ENCODE assay signal across 9 mouse cellular contexts in the genomic region with DNA sequence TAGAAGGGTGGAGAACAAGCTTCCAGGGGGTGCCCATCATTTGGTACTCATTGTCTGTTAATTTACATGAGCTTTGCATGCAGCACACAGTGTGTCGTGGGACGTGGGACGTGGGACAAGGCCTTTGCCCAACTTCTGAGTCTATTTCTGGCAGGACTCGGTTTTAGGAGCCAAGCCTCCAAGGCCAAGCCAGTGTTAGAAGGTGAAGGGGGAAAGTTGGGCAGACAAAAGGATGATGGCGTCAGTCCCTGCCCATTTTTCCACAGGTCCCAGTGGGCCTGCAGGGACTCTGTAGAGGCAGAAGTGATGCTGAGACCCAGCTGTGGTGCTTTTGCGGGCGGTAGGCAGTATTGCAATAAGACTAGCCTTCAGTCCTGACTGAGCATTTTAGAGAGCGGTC. TPM values are rescaled to one million over a fixed set of nuclear protein-coding genes. Genes with fewer than 3 reads are reported as not detected.
A peak's percentile ranks its signal among the peaks of the same experiment; 100 is the strongest.
DNase-seq lines count a peak whose midpoint lies in the region; ATAC-seq and TF ChIP-seq lines count a peak whose summit lies in the region.
"Had no signal": no experiment of that assay in that cellular context is flagged by ENCODE, and none has a peak within 500 bp of the region (broad histone marks: within the 10 kb centered on the region; RNA-seq: fewer than 3 reads in every experiment).

No protein-coding gene starts in this region.

- 0 out of 2 replicates have a peak overlapping the region, but pooled peaks have one; percentile 36 for H3K27ac ChIP-seq in forebrain, embryonic 14.5 days (ENCODE audit: low read depth, low read length)
- H3K27ac ChIP-seq in forebrain, postnatal 0 days (ENCODE audit: low read depth, low read length), result no peak overlapping the region
- peak overlapping the region; percentile 57; the same call in 1 of the 2 replicates for H3K27ac ChIP-seq in left cerebral cortex, adult 2 months
- H3K27ac ChIP-seq in neural tube, embryonic 15.5 days (replicated peaks), result peak overlapping the region; percentile 70
- H3K27ac ChIP-seq: limb, embryonic 13.5 days had no signal

- intact Hi-C loops in left cerebral cortex, adult 2 months (cut with DNase I), result no loop called here
- intact Hi-C loops in left cerebral cortex, postnatal 14 days (cut with DNase I), result no loop called here
- intact Hi-C loops in heart, postnatal 10 days (cut with DNase I), result no loop called here

- peaks cover 30% of the 10 kb centered on the region for H3K4me1 ChIP-seq in forebrain, embryonic 14.5 days (ENCODE audit: control insufficient read depth, insufficient read depth, low read length)
- H3K4me1 ChIP-seq in forebrain, postnatal 0 days (ENCODE audit: insufficient read depth), result peaks cover 25% of the 10 kb centered on the region
- peaks cover 66% of the 10 kb centered on the region for H3K4me1 ChIP-seq in neural tube, embryonic 15.5 days

- no peak for ATAC-seq in forebrain, embryonic 14.5 days
- ATAC-seq in forebrain, postnatal 0 days, result no peak
- ATAC-seq in neural tube, embryonic 15.5 days (ENCODE audit: low FRiP score), result no peak
- no peak for ATAC-seq in megakaryocyte-erythroid progenitor cell, adult 5-6 weeks (replicated peaks; ENCODE audit: low FRiP score, low TSS enrichment, poor library complexity, severe bottlenecking)

- H3K4me2 ChIP-seq in forebrain, embryonic 14.5 days (ENCODE audit: low read length), result no peak overlapping the region
- H3K4me2 ChIP-seq in forebrain, postnatal 0 days (ENCODE audit: low read depth), result no peak overlapping the region
- H3K4me2 ChIP-seq in neural tube, embryonic 15.5 days, result no peak overlapping the region
- H3K4me2 ChIP-seq: limb, embryonic 13.5 days had no signal

- no peak overlapping the region for H3K9ac ChIP-seq in forebrain, embryonic 14.5 days (ENCODE audit: low read length)
- H3K9ac ChIP-seq in forebrain, postnatal 0 days, result no peak overlapping the region
- H3K9ac ChIP-seq in neural tube, embryonic 15.5 days (replicated peaks), result no peak overlapping the region

- 90% methylated on average over 8 of the region's 8 CpGs for WGBS in forebrain, embryonic 14.5 days
- 82% methylated on average over 8 of the region's 8 CpGs for WGBS in forebrain, postnatal 0 days
- WGBS in neural tube, embryonic 15.5 days, result 77% methylated on average over 8 of the region's 8 CpGs

- H3K36me3 ChIP-seq in forebrain, embryonic 14.5 days (ENCODE audit: control insufficient read depth, insufficient read depth, low read length), result peaks cover 12% of the 10 kb centered on the region
- 0 out of 2 replicates have a peak, but pooled peaks cover 6% of the 10 kb centered on the region for H3K36me3 ChIP-seq in forebrain, postnatal 0 days (ENCODE audit: insufficient read depth)
- peaks cover 16% of the 10 kb centered on the region for H3K36me3 ChIP-seq in neural tube, embryonic 15.5 days

- H3K9me3 ChIP-seq in forebrain, embryonic 14.5 days (replicated peaks; ENCODE audit: control insufficient read depth, low read length), result no peaks in the 10 kb centered on the region
- no peaks in the 10 kb centered on the region for H3K9me3 ChIP-seq in forebrain, postnatal 0 days (ENCODE audit: low read length)
- H3K9me3 ChIP-seq in neural tube, embryonic 15.5 days (replicated peaks), result no peaks in the 10 kb centered on the region
- H3K9me3 ChIP-seq: limb, embryonic 13.5 days had no signal

- no peak overlapping the region for H3K4me3 ChIP-seq in forebrain, embryonic 14.5 days (ENCODE audit: low read depth, low read length)
- H3K4me3 ChIP-seq in forebrain, postnatal 0 days (ENCODE audit: low read depth, low read length), result no peak overlapping the region
- no peak overlapping the region for H3K4me3 ChIP-seq in left cerebral cortex, adult 2 months
- no peak overlapping the region for H3K4me3 ChIP-seq in neural tube, embryonic 15.5 days (replicated peaks)
- H3K4me3 ChIP-seq: limb, embryonic 13.5 days had no signal

- TF ChIP-seq CTCF in forebrain, postnatal 0 days (IDR thresholded peaks at IDR 0.05; ENCODE audit: low read depth), result no peak
- no peak for TF ChIP-seq CTCF in left cerebral cortex, adult 2 months (IDR thresholded peaks at IDR 0.05)

- DNase-seq in forebrain, embryonic 14.5 days (ENCODE audit: low spot score), result no peak
- DNase-seq in forebrain, postnatal 0 days, result no peak
- no peak for DNase-seq in left cerebral cortex, adult 2 months (ENCODE audit: extremely low spot score in 1 of 2, low spot score in 2 of 2)
- no peak for DNase-seq in left cerebral cortex, postnatal 14 days (ENCODE audit: low spot score in 2 of 2)
- DNase-seq in heart, postnatal 10 days, result peak; percentile 38 to 46
- no peak for DNase-seq in adrenal gland, postnatal 36 days

- H3K27me3 ChIP-seq in forebrain, embryonic 14.5 days (replicated peaks; ENCODE audit: control insufficient read depth, insufficient read depth, low read length), result no peaks in the 10 kb centered on the region
- no peaks in the 10 kb centered on the region for H3K27me3 ChIP-seq in forebrain, postnatal 0 days (ENCODE audit: insufficient read depth, low read length)
- no peaks in the 10 kb centered on the region for H3K27me3 ChIP-seq in neural tube, embryonic 15.5 days (replicated peaks)
- H3K27me3 ChIP-seq: limb, embryonic 13.5 days had no signal

RNA-seq across cellular contexts. Expression of gene Gramd4, which starts 33.1 kb away (rescaled TPM):
- 20.7 and 28.0 TPM in 2 replicates for polyA plus RNA-seq in forebrain, embryonic 14.5 days (2014; fragmentation: Nextera tagmentation; extraction: Ambion mirVana)
- 54.5 and 57.0 TPM in 2 replicates for total RNA-seq in forebrain, postnatal 0 days (2014; rRNA removed)
- polyA plus RNA-seq in forebrain, postnatal 0 days (2015; fragmentation: Nextera tagmentation; extraction: Ambion mirVana), result 24.8 and 28.8 TPM in 2 replicates
- total RNA-seq in left cerebral cortex, adult 2 months (2021), result 10 to 100 TPM; 46.2 to 51.7 TPM
- total RNA-seq in left cerebral cortex, postnatal 14 days (2021), result 10 to 100 TPM; 37.2 to 44.3 TPM
- 10 to 100 TPM; 37.2 to 42.1 TPM for total RNA-seq in heart, postnatal 10 days (2021)
- 25.4 and 25.8 TPM in 2 replicates for polyA plus RNA-seq in neural tube, embryonic 15.5 days (2015; fragmentation: Nextera tagmentation; extraction: Ambion mirVana)
- 24.9 and 41.8 TPM in 2 replicates for total RNA-seq in megakaryocyte-erythroid progenitor cell, adult 5-6 weeks (2014; fragmentation: Nextera tagmentation)
- 35.8 and 52.4 TPM in 2 replicates for total RNA-seq in megakaryocyte-erythroid progenitor cell, adult 5-6 weeks (2017)
- total RNA-seq in adrenal gland, postnatal 36 days (2021), result 10 to 100 TPM; 13.9 to 18.7 TPM

RNA-seq across cellular contexts. Expression of gene Celsr1, which starts 57.0 kb away (rescaled TPM):
- polyA plus RNA-seq in forebrain, embryonic 14.5 days (2014; fragmentation: Nextera tagmentation; extraction: Ambion mirVana), result 8.6 and 9.6 TPM in 2 replicates
- total RNA-seq in forebrain, postnatal 0 days (2014; rRNA removed), result 6.5 and 13.0 TPM in 2 replicates
- polyA plus RNA-seq in forebrain, postnatal 0 days (2015; fragmentation: Nextera tagmentation; extraction: Ambion mirVana), result 0.62 and 0.97 TPM in 2 replicates
- total RNA-seq in left cerebral cortex, adult 2 months (2021), result 1 to 10 TPM; 3.7 to 4.6 TPM
- 1 to 10 TPM; 2.2 to 3.1 TPM for total RNA-seq in left cerebral cortex, postnatal 14 days (2021)
- 10 to 100 TPM; 15.1 to 17.1 TPM for total RNA-seq in heart, postnatal 10 days (2021)
- 0.88 and 1.4 TPM in 2 replicates for polyA plus RNA-seq in neural tube, embryonic 15.5 days (2015; fragmentation: Nextera tagmentation; extraction: Ambion mirVana)
- total RNA-seq in megakaryocyte-erythroid progenitor cell, adult 5-6 weeks (2014; fragmentation: Nextera tagmentation), result 3.8 and 7.5 TPM in 2 replicates
- 1.3 and 9.0 TPM in 2 replicates for total RNA-seq in megakaryocyte-erythroid progenitor cell, adult 5-6 weeks (2017)
- total RNA-seq in adrenal gland, postnatal 36 days (2021), result 1 to 10 TPM; 5.1 to 6.3 TPM

Comparison
In these comparisons a context has a peak if more than half of its experiments do, and no peak if none do; other contexts are left out.
1. DNase-seq: peak in heart, postnatal 10 days (2 of 2); none in forebrain, embryonic 14.5 days (single experiment), forebrain, postnatal 0 days (single experiment), left cerebral cortex, adult 2 months (0 of 2), left cerebral cortex, postnatal 14 days (0 of 2) and adrenal gland, postnatal 36 days (0 of 2).